Mouse (Mus musculus) heart, embryonic 11.5 days (tissue): ENCODE data around the gene Sympk. TPM values are rescaled to one million over a fixed set of nuclear protein-coding genes. Genes with fewer than 3 reads are reported as not detected.

Experiments
- ATAC-seq: fragments of 200-750 bp; cut with Nextera tagmentation; replicated peaks from 2 replicates; pipeline ENCODE4 v1.8.0; 2017; ENCODE audit warnings: moderate library complexity; ENCODE audit not compliant: insufficient number of reproducible peaks, low FRiP score, low TSS enrichment
- H3K27ac ChIP-seq: fragments of 300-500 bp; sonication (generic); 2 replicates; pipeline ENCODE4 v1.5.1; 2014; ENCODE audit warnings: mild to moderate bottlenecking, low read depth, low read length
- H3K27me3 ChIP-seq: fragments of 300-500 bp; sonication (generic); 2 replicates; pipeline ENCODE4 v1.6.1; 2014; ENCODE audit warnings: mild to moderate bottlenecking, low read length, mixed read lengths; ENCODE audit not compliant: control insufficient read depth, insufficient read depth
- H3K36me3 ChIP-seq: fragments of 300-500 bp; sonication (generic); 2 replicates; pipeline ENCODE4 v1.6.1; 2014; ENCODE audit warnings: mild to moderate bottlenecking, low read length, moderate library complexity, mixed read lengths; ENCODE audit not compliant: control insufficient read depth, insufficient read depth
- H3K4me1 ChIP-seq: fragments of 300-500 bp; sonication (generic); 2 replicates; pipeline ENCODE4 v1.6.1; 2014; ENCODE audit warnings: low read length; ENCODE audit not compliant: control insufficient read depth, insufficient read depth
- H3K4me2 ChIP-seq: fragments of 300-500 bp; sonication (generic); 2 replicates; pipeline ENCODE4 v1.6.1; 2014; ENCODE audit warnings: mild to moderate bottlenecking, moderate library complexity
- H3K4me3 ChIP-seq: fragments of 300-500 bp; sonication (generic); 2 replicates; pipeline ENCODE4 v1.5.1; 2014; ENCODE audit warnings: low read depth, low read length
- H3K9ac ChIP-seq: fragments of 300-500 bp; sonication (generic); 2 replicates; pipeline ENCODE4 v1.6.1; 2014; ENCODE audit warnings: mild to moderate bottlenecking, low read depth, low read length, moderate library complexity
- H3K9me3 ChIP-seq: fragments of 300-500 bp; sonication (generic); replicated peaks from 2 replicates; pipeline ENCODE4 v1.6.1; 2016; ENCODE audit warnings: low read length; ENCODE audit not compliant: control insufficient read depth
- WGBS: fragments of 180-500 bp; shearing (Covaris S2); extraction: QIAGEN DNeasy Blood & Tissue Kit; methylation state at CpG from one replicate; pipeline ENCODE4 v1.1.7; 2014; ENCODE audit not compliant: insufficient replicate concordance; 5-methylcytosine and 5-hydroxymethylcytosine counted together
- microRNA-seq: library from miRNA; unstranded; fragments of <30 nt; microRNA quantifications from one replicate; pipeline ENCODE4, GENCODE M21; 2016; ENCODE audit warnings: borderline number of aligned reads
- polyA plus RNA-seq: library from polyadenylated mRNA; unstranded; fragments of >200 nt; fragmentation: Nextera tagmentation; extraction: Ambion mirVana; gene quantifications from 2 replicates; pipeline ENCODE4 v1.2.1, GENCODE M21; 2014

Gene Sympk
- polyA plus RNA-seq, 1 experiment from 2014 or later: 17.6 TPM

DNA sequence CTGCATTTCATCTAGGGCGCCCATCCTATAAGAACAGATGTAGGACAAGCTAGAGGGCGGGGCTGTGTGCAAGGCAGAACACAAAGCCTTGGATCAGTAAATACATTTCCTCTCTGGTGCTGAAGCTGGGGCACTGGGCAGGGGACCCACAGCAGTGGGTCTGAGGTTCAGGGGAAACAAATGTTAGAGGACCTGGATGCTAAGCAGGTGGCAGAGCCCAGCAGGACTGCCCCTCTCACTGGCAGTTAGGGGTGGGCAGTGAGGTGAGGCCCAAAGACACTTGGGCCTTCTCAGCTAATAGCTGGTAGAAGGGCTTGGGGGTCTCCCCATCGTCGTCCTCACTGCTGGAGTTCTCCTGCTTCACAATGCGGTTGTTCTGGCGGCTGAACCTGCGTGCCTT lies 74.6 kb downstream of the Sympk start:
- Histone ChIP-seq H3K4me3 (no peak overlapping the region), H3K4me2 (no peak overlapping the region), H3K36me3 (0 out of 2 replicates have a peak, but pooled peaks cover 8% of the 10 kb centered on the region), H3K4me1 (peaks cover 19% of the 10 kb centered on the region), H3K27me3 (no peaks in the 10 kb centered on the region), H3K9ac (no peak overlapping the region), H3K9me3 (peaks cover 7% of the 10 kb centered on the region), H3K27ac (no peak overlapping the region)
- 72% methylated on average over 7 of the region's 7 CpGs for WGBS
- ATAC-seq: no peak

DNA sequence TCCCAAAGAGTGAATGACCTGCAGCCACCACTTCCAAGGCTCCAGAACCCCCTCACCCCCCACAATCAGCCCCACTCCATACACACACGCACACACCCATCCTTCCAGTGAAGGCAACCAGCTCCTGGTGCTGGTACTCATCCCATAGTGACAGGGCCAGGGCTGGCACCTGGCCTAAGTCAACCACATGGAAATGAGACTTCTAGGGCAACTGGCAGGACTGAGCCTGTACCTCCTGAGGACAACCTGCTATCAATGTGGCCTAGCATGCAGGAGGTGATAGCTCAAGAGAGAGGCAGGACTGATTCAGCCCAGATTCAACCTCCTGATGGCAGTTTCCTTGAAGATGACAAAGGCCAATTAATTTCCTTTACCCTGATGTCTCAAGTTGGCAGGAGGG lies 76.1 kb downstream of the Sympk start:
- H3K4me3 ChIP-seq: no peak overlapping the region
- no peaks in the 10 kb centered on the region for H3K27me3 ChIP-seq
- ATAC-seq: no peak
- H3K4me1 ChIP-seq: peaks cover 19% of the 10 kb centered on the region
- WGBS: 65% methylated on average over 1 of the region's 1 CpGs
- no peak overlapping the region for H3K27ac ChIP-seq
- peaks cover 7% of the 10 kb centered on the region for H3K9me3 ChIP-seq
- no peak overlapping the region for H3K9ac ChIP-seq
- H3K4me2 ChIP-seq: no peak overlapping the region
- H3K36me3 ChIP-seq: 0 out of 2 replicates have a peak, but pooled peaks cover 8% of the 10 kb centered on the region

DNA sequence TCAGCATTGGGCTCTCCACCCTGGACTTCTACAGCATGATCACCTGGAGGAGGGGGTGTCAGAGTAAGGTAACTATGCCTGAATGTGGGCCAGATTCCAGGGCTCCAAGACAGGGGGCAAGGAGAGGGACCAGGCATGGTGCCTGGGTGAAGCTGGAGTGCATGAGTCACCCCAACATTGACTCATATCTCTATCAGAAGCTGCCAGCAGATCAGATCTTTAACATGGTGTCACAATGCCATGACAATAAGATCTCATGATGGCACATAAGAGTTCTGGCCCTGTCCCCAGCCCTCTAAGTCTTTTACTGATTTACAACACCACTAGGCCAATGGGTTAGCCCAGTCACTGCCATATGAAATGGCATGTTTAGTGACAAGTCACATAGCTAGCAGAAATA lies 79.6 kb downstream of the Sympk start:
- no peak for ATAC-seq
- Histone ChIP-seq H3K9ac (no peak overlapping the region), H3K4me1 (0 out of 2 replicates have a peak, but pooled peaks cover 3% of the 10 kb centered on the region), H3K27ac (no peak overlapping the region), H3K36me3 (no peaks in the 10 kb centered on the region), H3K4me3 (no peak overlapping the region), H3K4me2 (no peak overlapping the region), H3K9me3 (peaks cover 7% of the 10 kb centered on the region), H3K27me3 (no peaks in the 10 kb centered on the region)

Small RNA genes lying within 50 kb of the gene (microRNA-seq; reads per million reads assigned to microRNA genes)
- 0.68 reads per million, percentile 4 among the genes with 10 or more reads in this experiment for gene Mir3100

Other genes with a start within 250 kb of the Sympk start
- gene Psg19, start 225.9 kb upstream of the Sympk start, polyA plus RNA-seq: not detected in 2 replicates
- gene Psg17, start 202.8 kb upstream of the Sympk start, polyA plus RNA-seq: 0.14 TPM in 1 of 2 replicates, not detected in the other
- not detected in 2 replicates for gene Mill2, start 184.4 kb upstream of the Sympk start, polyA plus RNA-seq
- gene Pglyrp1, start 153.0 kb upstream of the Sympk start, polyA plus RNA-seq: 0.45 and 1.6 TPM in 2 replicates
- 12.1 and 19.8 TPM in 2 replicates for gene Ccdc61, start 114.0 kb upstream of the Sympk start, polyA plus RNA-seq
- 0.77 and 0.93 TPM in 2 replicates for gene Nova2, start 98.5 kb upstream of the Sympk start, polyA plus RNA-seq
- gene Nanos2, start 37.0 kb upstream of the Sympk start, polyA plus RNA-seq: not detected in 2 replicates
- 2.1 and 2.2 TPM in 2 replicates for gene Mypop, start 33.1 kb upstream of the Sympk start, polyA plus RNA-seq
- 13.9 and 14.2 TPM in 2 replicates for gene Irf2bp1, start 20.3 kb upstream of the Sympk start, polyA plus RNA-seq
- gene Foxa3, start 839 bp upstream of the Sympk start, polyA plus RNA-seq: 0.59 TPM in 1 of 2 replicates, not detected in the other
- gene Rsph6a, start 30.3 kb downstream of the Sympk start, polyA plus RNA-seq: not detected in 2 replicates
- 15.2 and 16.2 TPM in 2 replicates for gene Dmwd, start 51.9 kb downstream of the Sympk start, polyA plus RNA-seq
- 17.0 and 17.7 TPM in 2 replicates for gene Dmpk, start 59.5 kb downstream of the Sympk start, polyA plus RNA-seq
- gene Six5, start 70.2 kb downstream of the Sympk start, polyA plus RNA-seq: 6.6 and 6.9 TPM in 2 replicates
- gene Gm4969, start 94.0 kb downstream of the Sympk start, polyA plus RNA-seq: 2.2 and 2.7 TPM in 2 replicates
- gene Fbxo46, start 95.5 kb downstream of the Sympk start, polyA plus RNA-seq: 6.3 and 6.4 TPM in 2 replicates
- 6.4 and 7.6 TPM in 2 replicates for gene Qpctl, start 124.9 kb downstream of the Sympk start, polyA plus RNA-seq
- 120 and 125 TPM in 2 replicates for gene Snrpd2, start 125.3 kb downstream of the Sympk start, polyA plus RNA-seq
- gene Gipr, start 141.8 kb downstream of the Sympk start, polyA plus RNA-seq: 9.0 and 10.8 TPM in 2 replicates
- 5.4 and 6.9 TPM in 2 replicates for gene Eml2, start 152.0 kb downstream of the Sympk start, polyA plus RNA-seq
- 1.3 and 1.4 TPM in 2 replicates for gene Gpr4, start 188.2 kb downstream of the Sympk start, polyA plus RNA-seq
- 41.2 and 41.6 TPM in 2 replicates for gene Opa3, start 204.0 kb downstream of the Sympk start, polyA plus RNA-seq
- 61.9 and 102 TPM in 2 replicates for gene Vasp, start 247.4 kb downstream of the Sympk start, polyA plus RNA-seq